Mouse (Mus musculus) intestine, embryonic 14.5 days (tissue): ENCODE data around the gene Rpl35. TPM values are rescaled to one million over a fixed set of nuclear protein-coding genes. Genes with fewer than 3 reads are reported as not detected.

Experiments used
- ATAC-seq: fragments of 200-750 bp; cut with Nextera tagmentation; replicated peaks from 2 replicates; pipeline ENCODE4 v1.8.0; 2017; ENCODE audit warnings: low read depth, moderate number of reproducible peaks, moderate TSS enrichment, moderate library complexity; ENCODE audit not compliant: low FRiP score, low TSS enrichment
- DNase-seq: peaks from one replicate; pipeline ENCODE4 v3.0.0-alpha.2; 2018; ENCODE audit warnings: low spot score
- H3K27ac ChIP-seq: fragments of 300-500 bp; sonication (generic); 2 replicates; pipeline ENCODE4 v1.5.1; 2014; ENCODE audit warnings: low read depth, mild to moderate bottlenecking, control low read depth
- H3K27me3 ChIP-seq: fragments of 300-500 bp; sonication (generic); replicated peaks from 2 replicates; pipeline ENCODE4 v1.6.1; 2014; ENCODE audit warnings: low read length, control low read depth; ENCODE audit not compliant: control insufficient read depth, insufficient read depth
- H3K36me3 ChIP-seq: fragments of 300-500 bp; sonication (generic); 2 replicates; pipeline ENCODE4 v1.6.1; 2014; ENCODE audit warnings: low read length, control low read depth; ENCODE audit not compliant: control insufficient read depth, insufficient read depth
- H3K4me1 ChIP-seq: fragments of 300-500 bp; sonication (generic); replicated peaks from 2 replicates; pipeline ENCODE4 v1.6.1; 2014; ENCODE audit warnings: low read length, control low read depth, mixed read lengths; ENCODE audit not compliant: control insufficient read depth, insufficient read depth
- H3K4me2 ChIP-seq: fragments of 300-500 bp; sonication (generic); 2 replicates; pipeline ENCODE4 v1.6.1; 2014; ENCODE audit warnings: low read length
- H3K4me3 ChIP-seq: fragments of 300-500 bp; sonication (generic); 2 replicates; pipeline ENCODE4 v1.5.1; 2014; ENCODE audit warnings: low read depth, low read length, control low read depth, mixed read lengths
- H3K9ac ChIP-seq: fragments of 300-500 bp; sonication (generic); 2 replicates; pipeline ENCODE4 v1.6.1; 2014; ENCODE audit warnings: mild to moderate bottlenecking, low read length
- H3K9me3 ChIP-seq: fragments of 300-500 bp; sonication (generic); 2 replicates; pipeline ENCODE4 v1.6.1; 2016; ENCODE audit warnings: low read length, control low read depth; ENCODE audit not compliant: control insufficient read depth
- WGBS: fragments of 180-500 bp; shearing (Covaris S2); extraction: QIAGEN DNeasy Blood & Tissue Kit; methylation state at CpG from one replicate; pipeline ENCODE4 v1.1.7; 2014; 5-methylcytosine and 5-hydroxymethylcytosine counted together
- polyA plus RNA-seq: library from polyadenylated mRNA; unstranded; fragments of >200 nt; fragmentation: Nextera tagmentation; extraction: Ambion mirVana; gene quantifications from 2 replicates; pipeline ENCODE4 v1.2.1, GENCODE M21; 2014

The Rpl35 gene
- polyA plus RNA-seq, 1 experiment from 2014 or later, result 1,154 TPM

GRCm38 (mm10) chr2:38988929-38989328, 16.5 kb downstream of the Rpl35 start:
- H3K27ac ChIP-seq, result no peak overlapping the region
- DNase-seq (no peak), ATAC-seq (no peak)
- no peak overlapping the region for H3K9ac ChIP-seq
- WGBS, result 89% methylated on average over 2 of the region's 2 CpGs
- no peak overlapping the region for H3K4me2 ChIP-seq
- no peaks in the 10 kb centered on the region for H3K9me3 ChIP-seq
- 0 out of 2 replicates have a peak, but pooled peaks cover 4% of the 10 kb centered on the region for H3K4me1 ChIP-seq
- H3K4me3 ChIP-seq, result no peak overlapping the region
- no peaks in the 10 kb centered on the region for H3K36me3 ChIP-seq
- H3K27me3 ChIP-seq, result no peaks in the 10 kb centered on the region

- Histone ChIP-seq H3K4me2 (no peak overlapping the region), H3K9ac (no peak overlapping the region), H3K27ac (no peak overlapping the region), H3K36me3 (no peaks in the 10 kb centered on the region), H3K4me1 (0 out of 2 replicates have a peak, but pooled peaks cover 4% of the 10 kb centered on the region), H3K4me3 (no peak overlapping the region), H3K27me3 (no peaks in the 10 kb centered on the region), H3K9me3 (0 out of 2 replicates have a peak, but pooled peaks cover 4% of the 10 kb centered on the region)
- WGBS, result 73% methylated on average over 6 of the region's 6 CpGs
- no peak for DNase-seq
- ATAC-seq, result no peak
Observed at GRCm38 (mm10) chr2:38987803-38988510, 17.5 kb downstream of the Rpl35 start.

GRCm38 (mm10) chr2:38987371-38987770, 18.1 kb downstream of the Rpl35 start:
- ATAC-seq (no peak; the same call in 1 of the 2 replicates), DNase-seq (no peak)
- H3K4me1 ChIP-seq, result no peaks in the 10 kb centered on the region
- WGBS, result 35% methylated on average over 1 of the region's 1 CpGs
- no peaks in the 10 kb centered on the region for H3K36me3 ChIP-seq
- H3K4me2 ChIP-seq, result no peak overlapping the region
- H3K27me3 ChIP-seq, result no peaks in the 10 kb centered on the region
- no peak overlapping the region for H3K9ac ChIP-seq
- no peak overlapping the region for H3K27ac ChIP-seq
- H3K9me3 ChIP-seq, result 0 out of 2 replicates have a peak, but pooled peaks cover 4% of the 10 kb centered on the region
- no peak overlapping the region for H3K4me3 ChIP-seq

- H3K4me2 ChIP-seq, result no peak overlapping the region
- no peak overlapping the region for H3K27ac ChIP-seq
- H3K27me3 ChIP-seq, result no peaks in the 10 kb centered on the region
- no peaks in the 10 kb centered on the region for H3K4me1 ChIP-seq
- no peak overlapping the region for H3K4me3 ChIP-seq
- WGBS, result 82% methylated on average over 3 of the region's 3 CpGs
- no peaks in the 10 kb centered on the region for H3K36me3 ChIP-seq
- H3K9ac ChIP-seq, result no peak overlapping the region
- DNase-seq (no peak), ATAC-seq (no peak)
- 0 out of 2 replicates have a peak, but pooled peaks cover 4% of the 10 kb centered on the region for H3K9me3 ChIP-seq
Observed at GRCm38 (mm10) chr2:38986580-38986979, 18.8 kb downstream of the Rpl35 start.

- ATAC-seq, result no peak
Observed at GRCm38 (mm10) chr2:38983456-38983855, 22.0 kb downstream of the Rpl35 start.

GRCm38 (mm10) chr2:38977837-38978236, 27.6 kb downstream of the Rpl35 start:
- Histone ChIP-seq H3K9me3 (no peaks in the 10 kb centered on the region), H3K4me3 (no peak overlapping the region), H3K4me1 (no peaks in the 10 kb centered on the region), H3K27me3 (no peaks in the 10 kb centered on the region), H3K9ac (no peak overlapping the region), H3K36me3 (no peaks in the 10 kb centered on the region), H3K27ac (no peak overlapping the region), H3K4me2 (no peak overlapping the region)
- DNase-seq (no peak), ATAC-seq (no peak)
- 71% methylated on average over 4 of the region's 4 CpGs for WGBS

More at GRCm38 (mm10) chr2:38983456-38983855, 22.0 kb downstream of the Rpl35 start:
- Histone ChIP-seq H3K4me2 (no peak overlapping the region), H3K27me3 (no peaks in the 10 kb centered on the region), H3K27ac (no peak overlapping the region), H3K4me1 (no peaks in the 10 kb centered on the region), H3K4me3 (no peak overlapping the region), H3K9me3 (0 out of 2 replicates have a peak, but pooled peaks cover 4% of the 10 kb centered on the region), H3K9ac (no peak overlapping the region), H3K36me3 (no peaks in the 10 kb centered on the region)
- 96% methylated on average over 2 of the region's 2 CpGs for whole genome bisulfite sequencing
- no peak for DNase-seq

- H3K4me3 ChIP-seq, result no peak overlapping the region
- no peaks in the 10 kb centered on the region for H3K9me3 ChIP-seq
- 81% methylated on average over 21 of the region's 21 CpGs for WGBS
- no peak overlapping the region for H3K27ac ChIP-seq
- H3K9ac ChIP-seq, result no peak overlapping the region
- DNase-seq (no peak), ATAC-seq (no peak)
- no peaks in the 10 kb centered on the region for H3K36me3 ChIP-seq
- H3K4me2 ChIP-seq, result no peak overlapping the region
- H3K27me3 ChIP-seq, result no peaks in the 10 kb centered on the region
- H3K4me1 ChIP-seq, result no peaks in the 10 kb centered on the region
Observed at GRCm38 (mm10) chr2:38975941-38976805, 29.3 kb downstream of the Rpl35 start.

GRCm38 (mm10) chr2:38975181-38975580, 30.2 kb downstream of the Rpl35 start:
- H3K9me3 ChIP-seq, result no peaks in the 10 kb centered on the region
- ATAC-seq (no peak), DNase-seq (no peak)
- no peak overlapping the region for H3K4me3 ChIP-seq
- H3K27ac ChIP-seq, result no peak overlapping the region
- no peaks in the 10 kb centered on the region for H3K36me3 ChIP-seq
- 75% methylated on average over 3 of the region's 3 CpGs for WGBS
- no peak overlapping the region for H3K9ac ChIP-seq
- no peaks in the 10 kb centered on the region for H3K4me1 ChIP-seq
- H3K27me3 ChIP-seq, result no peaks in the 10 kb centered on the region
- no peak overlapping the region for H3K4me2 ChIP-seq
